Mouse (Mus musculus) intestine, embryonic 14.5 days (tissue): ENCODE measurements at regions not wholly inside any gene's neighbourhood (a gene's known extent, or its start where the extent isn't known, plus 50 kb on each side); places are given as distances from the start of the nearest gene placed in this dataset.

Experiments used
- ATAC-seq: fragments of 200-750 bp; cut with Nextera tagmentation; replicated peaks from 2 replicates; pipeline ENCODE4 v1.8.0; 2017; ENCODE audit warnings: low read depth, moderate number of reproducible peaks, moderate TSS enrichment, moderate library complexity; ENCODE audit not compliant: low FRiP score, low TSS enrichment
- DNase-seq: peaks from one replicate; pipeline ENCODE4 v3.0.0-alpha.2; 2018; ENCODE audit warnings: low spot score
- H3K27ac ChIP-seq: fragments of 300-500 bp; sonication (generic); 2 replicates; pipeline ENCODE4 v1.5.1; 2014; ENCODE audit warnings: low read depth, mild to moderate bottlenecking, control low read depth
- H3K27me3 ChIP-seq: fragments of 300-500 bp; sonication (generic); replicated peaks from 2 replicates; pipeline ENCODE4 v1.6.1; 2014; ENCODE audit warnings: low read length, control low read depth; ENCODE audit not compliant: control insufficient read depth, insufficient read depth
- H3K36me3 ChIP-seq: fragments of 300-500 bp; sonication (generic); 2 replicates; pipeline ENCODE4 v1.6.1; 2014; ENCODE audit warnings: low read length, control low read depth; ENCODE audit not compliant: control insufficient read depth, insufficient read depth
- H3K4me1 ChIP-seq: fragments of 300-500 bp; sonication (generic); replicated peaks from 2 replicates; pipeline ENCODE4 v1.6.1; 2014; ENCODE audit warnings: low read length, control low read depth, mixed read lengths; ENCODE audit not compliant: control insufficient read depth, insufficient read depth
- H3K4me2 ChIP-seq: fragments of 300-500 bp; sonication (generic); 2 replicates; pipeline ENCODE4 v1.6.1; 2014; ENCODE audit warnings: low read length
- H3K4me3 ChIP-seq: fragments of 300-500 bp; sonication (generic); 2 replicates; pipeline ENCODE4 v1.5.1; 2014; ENCODE audit warnings: low read depth, low read length, control low read depth, mixed read lengths
- H3K9ac ChIP-seq: fragments of 300-500 bp; sonication (generic); 2 replicates; pipeline ENCODE4 v1.6.1; 2014; ENCODE audit warnings: mild to moderate bottlenecking, low read length
- H3K9me3 ChIP-seq: fragments of 300-500 bp; sonication (generic); 2 replicates; pipeline ENCODE4 v1.6.1; 2016; ENCODE audit warnings: low read length, control low read depth; ENCODE audit not compliant: control insufficient read depth
- WGBS: fragments of 180-500 bp; shearing (Covaris S2); extraction: QIAGEN DNeasy Blood & Tissue Kit; methylation state at CpG from one replicate; pipeline ENCODE4 v1.1.7; 2014; 5-methylcytosine and 5-hydroxymethylcytosine counted together

- WGBS = 77% methylated on average over 6 of the region's 6 CpGs
- Histone ChIP-seq H3K4me1 (no peaks in the 10 kb centered on the region), H3K27me3 (no peaks in the 10 kb centered on the region), H3K4me2 (no peak overlapping the region), H3K27ac (no peak overlapping the region), H3K9ac (no peak overlapping the region), H3K4me3 (no peak overlapping the region), H3K36me3 (no peaks in the 10 kb centered on the region), H3K9me3 (no peaks in the 10 kb centered on the region)
- DNase-seq = no peak
- ATAC-seq = no peak
These were observed 227.1 kb upstream of the Hnrnpa3 start for GRCm38 (mm10) chr2:75431981-75432380.

- Histone ChIP-seq H3K4me1 (no peaks in the 10 kb centered on the region), H3K9me3 (no peaks in the 10 kb centered on the region), H3K9ac (no peak overlapping the region), H3K27me3 (no peaks in the 10 kb centered on the region), H3K36me3 (no peaks in the 10 kb centered on the region), H3K4me3 (no peak overlapping the region), H3K4me2 (no peak overlapping the region), H3K27ac (no peak overlapping the region)
- 73% methylated on average over 17 of the region's 17 CpGs for WGBS
- DNase-seq (peak; percentile 44), ATAC-seq (no peak)
These were observed 224.5 kb upstream of the Hnrnpa3 start for GRCm38 (mm10) chr2:75434521-75434920.

- Histone ChIP-seq H3K4me3 (no peak overlapping the region), H3K36me3 (no peaks in the 10 kb centered on the region), H3K27me3 (no peaks in the 10 kb centered on the region), H3K9me3 (no peaks in the 10 kb centered on the region), H3K9ac (no peak overlapping the region), H3K4me2 (no peak overlapping the region), H3K27ac (no peak overlapping the region), H3K4me1 (no peaks in the 10 kb centered on the region)
- no peak for ATAC-seq
- WGBS = 75% methylated on average over 10 of the region's 10 CpGs
- no peak for DNase-seq
These were observed 219.4 kb upstream of the Hnrnpa3 start for GRCm38 (mm10) chr2:75439522-75440230.

GRCm38 (mm10) chr2:75442632-75443031 lies 216.4 kb upstream of the Hnrnpa3 start:
- H3K36me3 ChIP-seq = no peaks in the 10 kb centered on the region
- 62% methylated on average over 1 of the region's 1 CpGs for WGBS
- no peak overlapping the region for H3K27ac ChIP-seq
- no peak for ATAC-seq
- H3K9ac ChIP-seq = no peak overlapping the region
- H3K9me3 ChIP-seq = no peaks in the 10 kb centered on the region
- no peak overlapping the region for H3K4me3 ChIP-seq
- no peak overlapping the region for H3K4me2 ChIP-seq
- no peaks in the 10 kb centered on the region for H3K27me3 ChIP-seq
- H3K4me1 ChIP-seq = no peaks in the 10 kb centered on the region
- peak; percentile 12 for DNase-seq

- Histone ChIP-seq H3K27ac (no peak overlapping the region), H3K4me2 (no peak overlapping the region), H3K36me3 (no peaks in the 10 kb centered on the region), H3K9me3 (no peaks in the 10 kb centered on the region), H3K4me3 (no peak overlapping the region), H3K27me3 (no peaks in the 10 kb centered on the region), H3K9ac (no peak overlapping the region), H3K4me1 (no peaks in the 10 kb centered on the region)
- DNase-seq (no peak), ATAC-seq (no peak)
These were observed 213.9 kb upstream of the Hnrnpa3 start for GRCm38 (mm10) chr2:75445189-75445588.

- Histone ChIP-seq H3K4me3 (no peak overlapping the region), H3K4me1 (0 out of 2 replicates have a peak, but pooled peaks cover 3% of the 10 kb centered on the region), H3K4me2 (no peak overlapping the region), H3K27ac (no peak overlapping the region), H3K9ac (no peak overlapping the region), H3K9me3 (no peaks in the 10 kb centered on the region), H3K36me3 (no peaks in the 10 kb centered on the region), H3K27me3 (no peaks in the 10 kb centered on the region)
- no peak for ATAC-seq
- no peak for DNase-seq
- 55% methylated on average over 7 of the region's 7 CpGs for WGBS
These were observed 211.9 kb upstream of the Hnrnpa3 start for GRCm38 (mm10) chr2:75446996-75447715.

GRCm38 (mm10) chr2:75448221-75448620 lies 210.8 kb upstream of the Hnrnpa3 start:
- Histone ChIP-seq H3K9me3 (no peaks in the 10 kb centered on the region), H3K27me3 (no peaks in the 10 kb centered on the region), H3K4me2 (no peak overlapping the region), H3K9ac (no peak overlapping the region), H3K27ac (no peak overlapping the region), H3K4me3 (no peak overlapping the region), H3K4me1 (0 out of 2 replicates have a peak, but pooled peaks cover 3% of the 10 kb centered on the region), H3K36me3 (no peaks in the 10 kb centered on the region)
- no peak for ATAC-seq
- WGBS = 55% methylated on average over 5 of the region's 5 CpGs
- DNase-seq = no peak

GRCm38 (mm10) chr2:75451846-75452267 lies 207.2 kb upstream of the Hnrnpa3 start:
- Histone ChIP-seq H3K27me3 (no peaks in the 10 kb centered on the region), H3K9ac (no peak overlapping the region), H3K4me3 (no peak overlapping the region), H3K36me3 (no peaks in the 10 kb centered on the region), H3K27ac (no peak overlapping the region), H3K4me2 (no peak overlapping the region), H3K4me1 (0 out of 2 replicates have a peak, but pooled peaks cover 3% of the 10 kb centered on the region), H3K9me3 (no peaks in the 10 kb centered on the region)
- 36% methylated on average over 8 of the region's 8 CpGs for WGBS
- DNase-seq = peak; percentile 39
- ATAC-seq = no peak
